Mouse (Mus musculus): Measurements from ENCODE around the gene Crtc2. TPM values are rescaled to one million over a fixed set of nuclear protein-coding genes. Genes with fewer than 3 reads are reported as not detected.

The Crtc2 gene
- polyA plus RNA-seq, 1 experiment from 2014 or later: 9.8 TPM

DNA sequence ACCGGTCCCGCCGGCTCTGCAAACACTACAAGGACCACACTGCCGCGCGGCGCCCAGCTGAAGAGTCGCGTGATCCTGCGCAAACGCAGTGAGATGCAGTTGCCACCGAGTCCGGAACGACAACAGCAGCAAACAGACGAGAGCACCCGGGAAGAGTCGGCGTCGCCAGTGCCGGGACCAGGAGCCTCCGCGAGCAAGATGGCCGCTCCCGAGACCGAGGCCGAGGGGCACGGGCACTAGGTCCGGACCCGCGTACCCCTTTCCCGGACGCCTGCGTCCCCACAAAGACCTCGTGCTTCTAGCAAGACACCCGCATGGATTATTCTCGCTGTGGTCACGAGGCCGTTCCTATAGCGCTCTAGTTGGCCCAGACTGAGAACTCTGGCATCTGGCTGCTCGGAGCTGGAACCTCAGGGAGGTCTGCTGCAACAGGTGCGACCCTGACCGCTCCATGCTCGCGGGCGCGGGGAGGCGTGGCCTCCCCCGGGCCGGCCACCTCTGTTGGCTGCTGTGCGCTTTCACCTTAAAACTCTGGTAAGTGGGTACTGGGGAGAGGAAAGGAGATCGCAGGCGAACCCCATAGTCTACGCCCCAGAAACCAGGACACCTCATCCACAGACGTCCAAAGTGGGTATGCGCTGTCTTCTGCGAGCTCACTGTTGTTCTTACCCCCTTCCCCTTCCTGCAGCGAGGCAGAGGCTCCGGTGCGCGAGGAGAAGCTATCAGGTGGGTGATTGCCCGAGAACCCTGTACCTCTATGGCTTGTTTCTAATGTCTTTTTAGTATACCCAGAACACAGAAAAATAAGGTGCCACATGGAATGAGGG, 22.2 kb upstream of the Crtc2 start, which contains the start of gene Jtb:
Jtb (plus strand) TSS at position 91 of the 827 bp plus-strand sequence.
- ATAC-seq (ENCODE audit: low FRiP score) (peak; percentile 98), DNase-seq (ENCODE audit: low spot score) (peak; percentile 91)
- peak within 1 kb of the TSS; percentile 79 for H3K4me3 ChIP-seq (ENCODE audit: low read depth, low read length)
- H3K27ac ChIP-seq (ENCODE audit: low read depth, low read length): peak within 1 kb of the TSS; percentile 77
- H3K27me3 ChIP-seq (ENCODE audit: control insufficient read depth, insufficient read depth, low read length): no peaks in the 10 kb centered on the region
- H3K36me3 ChIP-seq (ENCODE audit: control insufficient read depth, insufficient read depth, low read length): peaks cover 3% of the 10 kb centered on the region; the same call in 1 of the 2 replicates
- peak within 1 kb of the TSS; percentile 80 for H3K9ac ChIP-seq (ENCODE audit: low read depth, low read length)
- H3K4me1 ChIP-seq (replicated peaks; ENCODE audit: control insufficient read depth, insufficient read depth, low read length): no peaks in the 10 kb centered on the region
- WGBS: under 1% methylated on average over 60 of the region's 61 CpGs
- H3K4me2 ChIP-seq (replicated peaks; ENCODE audit: low read depth, low read length): peak within 1 kb of the TSS; percentile 78
- no peaks in the 10 kb centered on the region for H3K9me3 ChIP-seq (ENCODE audit: control insufficient read depth, low read length)

DNA sequence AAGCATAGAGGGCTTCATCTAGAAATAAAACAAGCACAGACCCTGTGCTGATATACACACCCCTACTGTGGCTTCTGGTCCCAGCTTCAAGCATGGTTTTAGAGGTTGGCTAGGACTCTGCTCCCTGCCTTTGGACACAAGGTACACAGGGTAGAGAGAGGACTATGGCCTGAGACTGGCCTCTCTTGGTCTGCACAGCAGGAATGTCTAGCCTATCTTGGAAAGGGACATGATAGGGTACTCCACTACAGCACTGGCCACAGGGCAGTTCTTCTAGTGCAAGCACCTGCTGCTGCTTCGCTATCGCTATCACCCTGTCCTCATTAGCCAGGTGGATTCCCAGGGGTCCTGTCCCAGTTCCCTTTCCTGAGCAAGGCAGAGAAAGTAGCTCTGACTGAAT, 12.7 kb upstream of the Crtc2 start:
- H3K4me1 ChIP-seq (replicated peaks; ENCODE audit: control insufficient read depth, insufficient read depth, low read length): no peaks in the 10 kb centered on the region
- H3K9me3 ChIP-seq (ENCODE audit: control insufficient read depth, low read length): no peaks in the 10 kb centered on the region
- WGBS: 87% methylated on average over 2 of the region's 2 CpGs
- H3K4me2 ChIP-seq (replicated peaks; ENCODE audit: low read depth, low read length): no peak overlapping the region
- H3K36me3 ChIP-seq (ENCODE audit: control insufficient read depth, insufficient read depth, low read length): no peaks in the 10 kb centered on the region
- H3K4me3 ChIP-seq (ENCODE audit: low read depth, low read length): no peak overlapping the region
- no peaks in the 10 kb centered on the region for H3K27me3 ChIP-seq (ENCODE audit: control insufficient read depth, insufficient read depth, low read length)
- no peak overlapping the region for H3K27ac ChIP-seq (ENCODE audit: low read depth, low read length)
- DNase-seq (ENCODE audit: low spot score): no peak
- no peak for ATAC-seq (ENCODE audit: low FRiP score)
- H3K9ac ChIP-seq (ENCODE audit: low read depth, low read length): no peak overlapping the region

DNA sequence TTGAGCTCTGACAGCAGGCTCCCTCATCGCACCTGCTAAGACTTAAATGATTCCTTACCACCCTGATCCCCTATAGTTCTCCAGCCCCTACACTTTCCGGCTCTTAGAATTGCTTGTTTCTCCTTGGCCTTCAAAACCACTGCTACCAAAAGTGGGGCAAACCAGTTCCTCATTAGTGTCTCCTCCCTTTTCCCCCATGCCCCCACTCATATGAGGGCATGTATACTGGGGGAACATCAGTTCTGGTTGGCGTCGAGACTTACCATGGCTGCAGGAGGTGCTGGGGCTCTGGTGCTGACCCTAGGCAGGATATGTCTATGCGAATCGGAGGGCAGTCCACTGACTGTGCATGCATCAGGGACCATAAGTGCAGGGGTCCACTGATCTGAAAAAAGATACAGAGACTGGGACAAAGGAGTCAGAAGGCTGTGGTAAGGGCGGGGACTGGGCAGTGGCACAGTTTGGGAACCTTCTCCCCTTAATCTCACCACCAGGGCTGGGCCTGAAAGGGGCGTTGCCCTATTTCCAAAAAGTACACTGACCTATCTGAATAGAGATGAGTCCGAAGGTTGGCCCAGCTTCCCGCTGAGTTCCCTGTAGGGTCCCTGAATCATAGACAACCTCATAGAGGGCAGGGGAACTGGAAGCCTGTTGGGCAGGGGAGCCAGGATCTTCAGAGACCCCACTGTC, 12.1 kb upstream of the Crtc2 start:
- Histone ChIP-seq H3K4me3 (ENCODE audit: low read depth, low read length) (no peak overlapping the region), H3K4me1 (replicated peaks; ENCODE audit: control insufficient read depth, insufficient read depth, low read length) (no peaks in the 10 kb centered on the region), H3K9me3 (ENCODE audit: control insufficient read depth, low read length) (no peaks in the 10 kb centered on the region), H3K4me2 (replicated peaks; ENCODE audit: low read depth, low read length) (no peak overlapping the region), H3K9ac (ENCODE audit: low read depth, low read length) (no peak overlapping the region), H3K27ac (ENCODE audit: low read depth, low read length) (no peak overlapping the region), H3K27me3 (ENCODE audit: control insufficient read depth, insufficient read depth, low read length) (no peaks in the 10 kb centered on the region), H3K36me3 (ENCODE audit: control insufficient read depth, insufficient read depth, low read length) (no peaks in the 10 kb centered on the region)
- no peak for DNase-seq (ENCODE audit: low spot score)
- ATAC-seq (ENCODE audit: low FRiP score): no peak
- 86% methylated on average over 10 of the region's 10 CpGs for WGBS

DNA sequence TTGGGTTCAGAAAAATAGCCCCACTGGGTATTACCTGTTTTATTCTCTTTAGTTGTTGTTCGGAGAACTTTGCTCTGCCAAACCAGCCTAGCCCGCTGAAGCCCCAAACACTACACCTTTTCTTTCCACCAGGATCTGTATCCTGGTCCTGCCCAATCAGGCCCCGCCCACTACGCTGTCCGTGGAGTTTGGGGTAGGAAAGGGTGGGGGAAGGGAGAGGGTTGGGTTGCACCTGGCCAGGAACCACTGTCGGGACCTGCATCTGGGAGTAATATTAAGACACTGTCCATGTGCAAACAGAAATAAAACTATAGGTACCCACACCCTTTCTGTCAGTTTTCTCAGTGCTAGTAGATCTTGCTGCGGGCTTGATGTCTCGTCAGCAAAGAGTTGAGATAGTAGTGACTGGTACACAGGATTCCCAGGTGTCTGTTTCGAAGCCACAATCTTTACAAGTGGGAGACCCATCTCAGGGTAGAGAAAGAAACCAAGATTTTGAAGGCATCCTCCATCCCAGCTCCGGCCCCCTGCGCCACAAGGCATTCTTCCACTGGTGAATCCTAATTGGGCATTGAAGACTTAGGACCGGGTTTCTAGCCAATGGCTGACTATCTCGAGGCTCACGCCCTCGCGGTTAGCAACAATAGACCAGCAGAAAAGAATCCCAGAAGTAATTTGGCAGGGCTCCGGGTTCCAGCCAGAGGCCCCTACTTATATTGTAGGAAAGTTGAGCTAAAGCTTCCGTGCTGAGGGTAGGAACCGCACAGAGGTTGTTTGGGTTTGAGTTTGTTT, 10.8 kb upstream of the Crtc2 start, which contains the start of gene Creb3l4:
Creb3l4 (minus strand) TSS at position 529 of the 792 bp plus-strand sequence.
- DNase-seq (ENCODE audit: low spot score) (peak; percentile 75), ATAC-seq (ENCODE audit: low FRiP score) (peak; percentile 63)
- peak within 1 kb of the TSS; percentile 49 for H3K4me2 ChIP-seq (replicated peaks; ENCODE audit: low read depth, low read length)
- H3K9me3 ChIP-seq (ENCODE audit: control insufficient read depth, low read length): no peaks in the 10 kb centered on the region
- no peaks in the 10 kb centered on the region for H3K36me3 ChIP-seq (ENCODE audit: control insufficient read depth, insufficient read depth, low read length)
- peaks cover 3% of the 10 kb centered on the region; the same call in 1 of the 2 replicates for H3K4me1 ChIP-seq (replicated peaks; ENCODE audit: control insufficient read depth, insufficient read depth, low read length)
- WGBS: 3% methylated on average over 19 of the region's 19 CpGs
- H3K4me3 ChIP-seq (ENCODE audit: low read depth, low read length): peak within 1 kb of the TSS; percentile 25
- no peak within 1 kb of the TSS for H3K27ac ChIP-seq (ENCODE audit: low read depth, low read length)
- H3K27me3 ChIP-seq (ENCODE audit: control insufficient read depth, insufficient read depth, low read length): no peaks in the 10 kb centered on the region
- peak within 1 kb of the TSS; percentile 16 for H3K9ac ChIP-seq (ENCODE audit: low read depth, low read length)

DNA sequence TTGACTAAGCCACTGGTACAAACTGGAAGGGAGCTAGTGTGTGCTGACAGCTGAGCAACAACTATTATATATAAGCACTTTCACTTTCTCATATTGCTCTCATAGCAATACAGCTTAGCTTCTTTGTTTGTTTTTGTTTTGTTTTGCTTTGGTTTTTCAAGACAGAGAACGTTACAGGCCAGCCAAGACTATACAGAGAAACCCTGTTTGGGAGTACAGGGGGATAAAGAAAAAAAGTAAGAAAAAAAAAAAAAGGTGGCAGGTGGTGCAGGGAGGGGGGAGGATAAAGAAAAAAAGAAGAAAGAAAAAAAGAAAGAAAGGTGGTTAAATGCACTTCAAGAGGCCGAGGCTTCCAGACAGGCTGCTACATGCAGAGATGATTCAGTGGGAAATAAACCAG, 8.6 kb upstream of the Crtc2 start:
- Histone ChIP-seq H3K36me3 (ENCODE audit: control insufficient read depth, insufficient read depth, low read length) (no peaks in the 10 kb centered on the region), H3K4me1 (replicated peaks; ENCODE audit: control insufficient read depth, insufficient read depth, low read length) (peaks cover 6% of the 10 kb centered on the region; the same call in 1 of the 2 replicates), H3K4me3 (ENCODE audit: low read depth, low read length) (no peak overlapping the region), H3K27me3 (ENCODE audit: control insufficient read depth, insufficient read depth, low read length) (no peaks in the 10 kb centered on the region), H3K27ac (ENCODE audit: low read depth, low read length) (no peak overlapping the region), H3K4me2 (replicated peaks; ENCODE audit: low read depth, low read length) (no peak overlapping the region), H3K9me3 (ENCODE audit: control insufficient read depth, low read length) (no peaks in the 10 kb centered on the region), H3K9ac (ENCODE audit: low read depth, low read length) (no peak overlapping the region)
- ATAC-seq (ENCODE audit: low FRiP score) (no peak), DNase-seq (ENCODE audit: low spot score) (no peak)
- WGBS: 76% methylated on average over 2 of the region's 2 CpGs

DNA sequence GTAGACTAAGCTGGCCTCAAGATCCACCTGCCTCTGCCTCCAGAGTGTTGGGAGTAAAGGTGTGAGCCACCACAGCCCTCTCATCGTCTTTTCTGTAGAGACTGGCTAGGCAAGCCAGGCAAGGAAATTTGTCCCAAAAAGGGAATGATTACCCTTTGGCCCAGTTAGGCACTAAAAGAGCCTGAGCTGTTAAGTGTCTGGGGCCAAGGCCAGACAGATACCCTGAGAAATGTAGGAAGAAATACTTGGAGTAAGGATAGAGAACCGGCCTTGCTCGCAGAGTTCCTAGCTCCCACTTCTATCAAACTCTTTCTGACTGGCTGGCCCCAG, 6.4 kb upstream of the Crtc2 start:
- peak; percentile 41; the same call in 1 of the 2 replicates for ATAC-seq (ENCODE audit: low FRiP score)
- H3K4me2 ChIP-seq (replicated peaks; ENCODE audit: low read depth, low read length): peak overlapping the region; percentile 70
- WGBS: 1% methylated on average over 3 of the region's 3 CpGs
- H3K27me3 ChIP-seq (ENCODE audit: control insufficient read depth, insufficient read depth, low read length): no peaks in the 10 kb centered on the region
- peak overlapping the region; percentile 70 for H3K27ac ChIP-seq (ENCODE audit: low read depth, low read length)
- peak overlapping the region; percentile 58 for H3K4me3 ChIP-seq (ENCODE audit: low read depth, low read length)
- H3K36me3 ChIP-seq (ENCODE audit: control insufficient read depth, insufficient read depth, low read length): no peaks in the 10 kb centered on the region
- H3K9me3 ChIP-seq (ENCODE audit: control insufficient read depth, low read length): no peaks in the 10 kb centered on the region
- peaks cover 6% of the 10 kb centered on the region; the same call in 1 of the 2 replicates for H3K4me1 ChIP-seq (replicated peaks; ENCODE audit: control insufficient read depth, insufficient read depth, low read length)
- peak overlapping the region; percentile 63 for H3K9ac ChIP-seq (ENCODE audit: low read depth, low read length)
- DNase-seq (ENCODE audit: low spot score): no peak

DNA sequence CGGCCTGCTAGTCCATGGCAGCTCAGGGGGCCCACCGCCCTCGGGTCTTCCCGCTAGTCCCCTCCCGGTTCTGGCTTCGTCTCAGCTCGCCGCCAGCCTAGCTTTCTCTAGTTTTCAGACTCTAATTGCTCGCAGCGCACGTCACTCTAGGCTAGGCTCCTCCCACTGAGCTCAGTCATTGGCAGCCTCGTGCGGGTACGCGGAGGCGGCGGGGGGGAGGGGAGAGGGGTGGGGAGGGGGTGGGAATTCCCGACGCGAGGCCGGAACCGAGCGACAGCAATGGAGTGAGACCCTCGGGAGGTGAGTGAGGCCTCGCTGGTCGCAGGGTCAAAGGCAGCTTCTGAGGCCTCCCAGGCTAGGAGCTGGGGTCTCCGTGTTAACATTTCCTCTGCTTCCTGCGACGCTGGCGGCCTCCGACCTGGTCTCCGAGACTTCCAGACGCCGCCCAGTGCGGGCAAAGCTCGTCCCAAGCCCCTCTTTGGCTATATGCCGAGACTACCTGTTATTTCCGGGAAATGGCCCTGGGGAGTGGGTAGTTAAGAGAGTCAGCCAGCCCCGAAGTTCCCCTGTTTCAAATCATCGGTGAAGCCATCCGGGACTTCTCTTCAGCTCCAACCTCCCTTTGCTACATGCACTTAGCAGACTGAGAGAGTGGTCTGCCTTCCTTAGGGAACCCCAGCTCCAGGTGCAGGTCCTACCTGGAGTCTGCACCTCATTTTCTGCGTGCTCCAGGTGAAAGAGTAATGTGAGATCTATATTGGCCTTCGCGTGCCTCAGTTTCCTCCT, 5.8 kb upstream of the Crtc2 start, which contains the start of gene Slc39a1:
Slc39a1 (plus strand) TSS at position 213 of the 786 bp plus-strand sequence.
- Histone ChIP-seq H3K4me2 (replicated peaks; ENCODE audit: low read depth, low read length) (peak within 1 kb of the TSS; percentile 70), H3K27ac (ENCODE audit: low read depth, low read length) (peak within 1 kb of the TSS; percentile 70)
- WGBS: 0% methylated on average over 36 of the region's 44 CpGs

DNA sequence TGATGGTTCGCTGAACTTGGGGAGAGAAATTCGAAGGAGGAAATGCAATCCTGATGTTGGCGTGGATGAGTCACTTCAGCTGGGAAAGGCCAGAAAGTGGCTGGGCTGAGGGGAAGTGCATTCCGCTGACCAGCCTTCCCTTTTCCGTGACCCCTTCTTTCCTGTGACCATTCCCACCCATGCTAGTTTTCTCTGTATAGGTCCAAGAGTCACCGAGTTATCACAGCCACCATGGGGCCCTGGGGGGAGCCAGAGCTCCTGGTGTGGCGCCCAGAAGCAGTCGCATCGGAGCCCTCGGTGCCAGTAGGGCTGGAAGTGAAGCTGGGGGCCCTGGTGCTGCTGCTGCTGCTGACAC, 5.2 kb upstream of the Crtc2 start:
- peak overlapping the region; percentile 76 for H3K9ac ChIP-seq (ENCODE audit: low read depth, low read length)
- DNase-seq (ENCODE audit: low spot score) (no peak), ATAC-seq (ENCODE audit: low FRiP score) (no peak)
- H3K9me3 ChIP-seq (ENCODE audit: control insufficient read depth, low read length): no peaks in the 10 kb centered on the region
- H3K27ac ChIP-seq (ENCODE audit: low read depth, low read length): no peak overlapping the region
- H3K36me3 ChIP-seq (ENCODE audit: control insufficient read depth, insufficient read depth, low read length): no peaks in the 10 kb centered on the region
- H3K27me3 ChIP-seq (ENCODE audit: control insufficient read depth, insufficient read depth, low read length): no peaks in the 10 kb centered on the region
- peak overlapping the region; percentile 58 for H3K4me3 ChIP-seq (ENCODE audit: low read depth, low read length)
- WGBS: 14% methylated on average over 10 of the region's 10 CpGs
- peaks cover 6% of the 10 kb centered on the region; the same call in 1 of the 2 replicates for H3K4me1 ChIP-seq (replicated peaks; ENCODE audit: control insufficient read depth, insufficient read depth, low read length)
- H3K4me2 ChIP-seq (replicated peaks; ENCODE audit: low read depth, low read length): peak overlapping the region; percentile 70

More for the DNA sequence above, 5.8 kb upstream of the Crtc2 start, which contains the start of gene Slc39a1:
- H3K36me3 ChIP-seq (ENCODE audit: control insufficient read depth, insufficient read depth, low read length): no peaks in the 10 kb centered on the region
- H3K4me1 ChIP-seq (replicated peaks; ENCODE audit: control insufficient read depth, insufficient read depth, low read length): peaks cover 6% of the 10 kb centered on the region; the same call in 1 of the 2 replicates
- peak within 1 kb of the TSS; percentile 58 for H3K4me3 ChIP-seq (ENCODE audit: low read depth, low read length)
- H3K27me3 ChIP-seq (ENCODE audit: control insufficient read depth, insufficient read depth, low read length): no peaks in the 10 kb centered on the region
- no peaks in the 10 kb centered on the region for H3K9me3 ChIP-seq (ENCODE audit: control insufficient read depth, low read length)
- peak; percentile 95 for DNase-seq (ENCODE audit: low spot score)
- H3K9ac ChIP-seq (ENCODE audit: low read depth, low read length): peak within 1 kb of the TSS; percentile 76
- ATAC-seq (ENCODE audit: low FRiP score): peak; percentile 96

All from hindbrain, embryonic 11.5 days (tissue).